Mouse (Mus musculus) urinary bladder, postnatal 14 days (tissue): Measurements from ENCODE around the gene Socs7.

ENCODE experiments used
- DNase-seq: peaks from one replicate; pipeline ENCODE4 v3.0.0; 2021; ENCODE audit warnings: low spot score

Gene Socs7

GRCm38 (mm10) chr11:97387811-97388210 lies 25.5 kb downstream of the Socs7 start:
- no peak for DNase-seq

GRCm38 (mm10) chr11:97389127-97389526 lies 26.8 kb downstream of the Socs7 start:
- no peak for DNase-seq

- DNase-seq, result no peak
These were observed 31.3 kb downstream of the Socs7 start for GRCm38 (mm10) chr11:97393658-97394057.

GRCm38 (mm10) chr11:97394146-97394545 lies 31.8 kb downstream of the Socs7 start:
- no peak for DNase-seq

- DNase-seq, result no peak
These were observed 36.2 kb downstream of the Socs7 start for GRCm38 (mm10) chr11:97398506-97398905.

GRCm38 (mm10) chr11:97399958-97400710 lies 37.8 kb downstream of the Socs7 start:
- peak; percentile 83 for DNase-seq

GRCm38 (mm10) chr11:97401082-97401481 lies 38.7 kb downstream of the Socs7 start:
- DNase-seq, result no peak

- no peak for DNase-seq
These were observed 39.5 kb downstream of the Socs7 start for GRCm38 (mm10) chr11:97401686-97402435.

GRCm38 (mm10) chr11:97402746-97403145 lies 40.4 kb downstream of the Socs7 start:
- no peak for DNase-seq

GRCm38 (mm10) chr11:97403614-97404183 lies 41.3 kb downstream of the Socs7 start:
- no peak for DNase-seq

GRCm38 (mm10) chr11:97404184-97404760 lies 41.9 kb downstream of the Socs7 start:
- peak; percentile 50 for DNase-seq

GRCm38 (mm10) chr11:97404761-97405190 lies 42.4 kb downstream of the Socs7 start:
- peak; percentile 5 for DNase-seq

GRCm38 (mm10) chr11:97406094-97406951 lies 44.0 kb downstream of the Socs7 start:
- DNase-seq, result peak; percentile 28

GRCm38 (mm10) chr11:97407456-97407855 lies 45.1 kb downstream of the Socs7 start:
- no peak for DNase-seq

GRCm38 (mm10) chr11:97408171-97408570 lies 45.8 kb downstream of the Socs7 start:
- DNase-seq, result peak; percentile 86

- no peak for DNase-seq
These were observed 48.6 kb downstream of the Socs7 start for GRCm38 (mm10) chr11:97410958-97411357.

- no peak for DNase-seq
These were observed 49.8 kb downstream of the Socs7 start for GRCm38 (mm10) chr11:97412117-97412516.

GRCm38 (mm10) chr11:97412808-97413347 lies 50.5 kb downstream of the Socs7 start:
- no peak for DNase-seq

- peak; percentile 74 for DNase-seq
These were observed 53.0 kb downstream of the Socs7 start, which contains the start of gene Arhgap23 for GRCm38 (mm10) chr11:97415330-97415711. Gene Arhgap23 (plus strand): TSS chr11:97415533.

GRCm38 (mm10) chr11:97415712-97416636 lies 53.6 kb downstream of the Socs7 start:
- DNase-seq, result peak; percentile 57
